Mouse (Mus musculus) testis, adult 2 months (tissue): ENCODE data around the gene S100pbp. TPM values are rescaled to one million over a fixed set of nuclear protein-coding genes. Genes with fewer than 3 reads are reported as not detected.
"Not testable (repeated sequence)": the region's sequence is repeated elsewhere in the genome, so short reads cannot be mapped to it uniquely, and the experiment has no call there.

ENCODE experiments used
- H3K27ac ChIP-seq: fragments of 200-500 bp; 2 replicates; pipeline ENCODE4 v1.5.1; 2012; ENCODE audit warnings: low read depth, low read length; ENCODE audit not compliant: control insufficient read depth, insufficient read depth
- H3K27me3 ChIP-seq: fragments of 200-500 bp; 2 replicates; pipeline ENCODE4 v1.6.1; 2012; ENCODE audit warnings: mild to moderate bottlenecking, low read length, moderate library complexity; ENCODE audit not compliant: control insufficient read depth, insufficient read depth
- H3K36me3 ChIP-seq: fragments of 200-500 bp; 2 replicates; pipeline ENCODE4 v1.6.1; 2012; ENCODE audit warnings: mild to moderate bottlenecking, low read length; ENCODE audit not compliant: control insufficient read depth, insufficient read depth
- H3K4me1 ChIP-seq: fragments of 200-500 bp; 2 replicates; pipeline ENCODE4 v1.6.1; 2012; ENCODE audit warnings: low read length; ENCODE audit not compliant: control insufficient read depth, insufficient read depth
- H3K4me3 ChIP-seq: fragments of 200-500 bp; 2 replicates; pipeline ENCODE4 v1.5.1; 2012; ENCODE audit warnings: low read depth, mild to moderate bottlenecking, low read length, moderate library complexity, mixed read lengths; ENCODE audit not compliant: control insufficient read depth
- CTCF ChIP-seq: fragments of 200-500 bp; IDR thresholded peaks from 2 replicates; pipeline ENCODE4 v1.5.1; 2012; ENCODE audit warnings: low read depth, mild to moderate bottlenecking, inconsistent platforms, low read length, moderate library complexity; ENCODE audit not compliant: control insufficient read depth, insufficient read depth, insufficient replicate concordance
- POLR2A ChIP-seq: fragments of 200-500 bp; IDR thresholded peaks from 2 replicates; pipeline ENCODE4 v1.6.1; 2012; ENCODE audit warnings: low read depth, mild to moderate bottlenecking, inconsistent platforms, low read length, moderate library complexity; ENCODE audit not compliant: control insufficient read depth
- polyA plus RNA-seq: library from polyadenylated mRNA; depleted of rRNA; stranded (reverse); fragments of >200 nt; gene quantifications from 2 replicates; pipeline ENCODE4 v1.2.3, GENCODE M21; 2012

S100pbp gene
- polyA plus RNA-seq, 1 experiment, result 34.6 TPM

GRCm38 (mm10) chr4:129218569-129219175 is 29.1 kb upstream of the S100pbp start:
- H3K4me1 ChIP-seq, result peaks cover 6% of the 10 kb centered on the region
- H3K27ac ChIP-seq, result no peak overlapping the region
- peaks cover 7% of the 10 kb centered on the region for H3K36me3 ChIP-seq
- TF ChIP-seq CTCF, result no peak
- no peak for TF ChIP-seq POLR2A
- H3K27me3 ChIP-seq, result no peaks in the 10 kb centered on the region
- no peak overlapping the region for H3K4me3 ChIP-seq

GRCm38 (mm10) chr4:129212486-129212885 is 23.0 kb upstream of the S100pbp start:
- H3K27me3 ChIP-seq, result not testable (repeated sequence)

GRCm38 (mm10) chr4:129211461-129211860 is 21.9 kb upstream of the S100pbp start:
- TF ChIP-seq POLR2A (no peak), CTCF (no peak)
- no peaks in the 10 kb centered on the region for H3K4me1 ChIP-seq
- peaks cover 8% of the 10 kb centered on the region for H3K36me3 ChIP-seq
- no peak overlapping the region for H3K4me3 ChIP-seq
- H3K27me3 ChIP-seq, result no peaks in the 10 kb centered on the region
- H3K27ac ChIP-seq, result no peak overlapping the region

More at GRCm38 (mm10) chr4:129212486-129212885, 23.0 kb upstream of the S100pbp start:
- H3K36me3 ChIP-seq, H3K4me3 ChIP-seq, H3K27ac ChIP-seq, H3K4me1 ChIP-seq: not testable (repeated sequence)

- Histone ChIP-seq H3K27ac (no peak overlapping the region), H3K36me3 (peaks cover 8% of the 10 kb centered on the region), H3K27me3 (no peaks in the 10 kb centered on the region), H3K4me1 (no peaks in the 10 kb centered on the region), H3K4me3 (no peak overlapping the region)
- peak; percentile 4; the same call in 1 of the 2 replicates for TF ChIP-seq CTCF
- no peak for TF ChIP-seq POLR2A
Measured at GRCm38 (mm10) chr4:129209504-129209903, 20.0 kb upstream of the S100pbp start.

GRCm38 (mm10) chr4:129206792-129207191 is 17.3 kb upstream of the S100pbp start:
- TF ChIP-seq POLR2A, result no peak
- TF ChIP-seq CTCF, result no peak
- H3K4me3 ChIP-seq, result no peak overlapping the region
- H3K27me3 ChIP-seq, result no peaks in the 10 kb centered on the region
- no peak overlapping the region for H3K27ac ChIP-seq
- no peaks in the 10 kb centered on the region for H3K4me1 ChIP-seq
- peaks cover 5% of the 10 kb centered on the region; the same call in 1 of the 2 replicates for H3K36me3 ChIP-seq

- H3K27ac ChIP-seq, result no peak overlapping the region
- TF ChIP-seq CTCF, result no peak
- no peak for TF ChIP-seq POLR2A
- H3K36me3 ChIP-seq, result peaks cover 3% of the 10 kb centered on the region; the same call in 1 of the 2 replicates
- H3K27me3 ChIP-seq, result no peaks in the 10 kb centered on the region
- H3K4me1 ChIP-seq, result no peaks in the 10 kb centered on the region
- H3K4me3 ChIP-seq, result no peak overlapping the region
Measured at GRCm38 (mm10) chr4:129204655-129205054, 15.1 kb upstream of the S100pbp start.

GRCm38 (mm10) chr4:129197514-129197913 is 8.0 kb upstream of the S100pbp start:
- Histone ChIP-seq H3K27ac (no peak overlapping the region), H3K4me1 (no peaks in the 10 kb centered on the region), H3K36me3 (peaks cover 3% of the 10 kb centered on the region), H3K27me3 (no peaks in the 10 kb centered on the region), H3K4me3 (no peak overlapping the region)
- no peak for TF ChIP-seq POLR2A
- TF ChIP-seq CTCF, result no peak

- Histone ChIP-seq H3K4me1 (peaks cover 5% of the 10 kb centered on the region), H3K36me3 (peaks cover 2% of the 10 kb centered on the region), H3K4me3 (no peak overlapping the region), H3K27me3 (no peaks in the 10 kb centered on the region), H3K27ac (no peak overlapping the region)
- TF ChIP-seq CTCF (no peak), POLR2A (no peak)
Measured at GRCm38 (mm10) chr4:129194280-129194679, 4.8 kb upstream of the S100pbp start.
